Mouse (Mus musculus): ENCODE results near the gene Fabp2. TPM values are rescaled to one million over a fixed set of nuclear protein-coding genes. Genes with fewer than 3 reads are reported as not detected.

Fabp2 gene
- polyA plus RNA-seq, 1 experiment from 2014 or later = 0.34 TPM

DNA sequence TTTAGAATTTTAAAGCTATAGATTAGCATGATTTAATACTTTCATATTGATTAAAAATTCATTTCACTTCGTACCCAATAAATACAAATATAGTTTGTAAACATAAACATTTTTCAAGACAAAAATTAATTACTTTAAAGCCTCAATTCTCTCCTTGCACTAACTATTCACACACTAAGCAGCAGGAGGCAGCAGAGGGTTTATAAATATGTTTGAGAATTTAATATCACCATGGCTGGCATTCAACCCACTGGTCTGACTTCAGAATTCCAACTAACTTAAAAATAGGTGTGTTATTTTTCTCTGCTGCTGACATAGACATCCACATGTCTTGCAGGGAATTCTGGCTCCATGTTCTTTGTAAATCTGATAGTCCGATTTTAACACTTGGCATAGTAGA, 44.3 kb downstream of the Fabp2 start:
- Histone ChIP-seq H3K27me3 (ENCODE audit: insufficient read depth, low read length) (no peaks in the 10 kb centered on the region), H3K36me3 (ENCODE audit: insufficient read depth, low read length) (peaks cover 7% of the 10 kb centered on the region; the same call in 1 of the 2 replicates), H3K9ac (replicated peaks; ENCODE audit: low read length) (no peak overlapping the region), H3K4me1 (ENCODE audit: insufficient read depth, low read length) (no peaks in the 10 kb centered on the region), H3K27ac (ENCODE audit: low read length) (no peak overlapping the region), H3K4me2 (replicated peaks; ENCODE audit: low read depth, low read length) (no peak overlapping the region), H3K4me3 (ENCODE audit: low read length) (no peak overlapping the region), H3K9me3 (ENCODE audit: low read length) (no peaks in the 10 kb centered on the region)
- no peak for ATAC-seq (ENCODE audit: low FRiP score, low TSS enrichment)
- WGBS = 77% methylated on average over 2 of the region's 2 CpGs

DNA sequence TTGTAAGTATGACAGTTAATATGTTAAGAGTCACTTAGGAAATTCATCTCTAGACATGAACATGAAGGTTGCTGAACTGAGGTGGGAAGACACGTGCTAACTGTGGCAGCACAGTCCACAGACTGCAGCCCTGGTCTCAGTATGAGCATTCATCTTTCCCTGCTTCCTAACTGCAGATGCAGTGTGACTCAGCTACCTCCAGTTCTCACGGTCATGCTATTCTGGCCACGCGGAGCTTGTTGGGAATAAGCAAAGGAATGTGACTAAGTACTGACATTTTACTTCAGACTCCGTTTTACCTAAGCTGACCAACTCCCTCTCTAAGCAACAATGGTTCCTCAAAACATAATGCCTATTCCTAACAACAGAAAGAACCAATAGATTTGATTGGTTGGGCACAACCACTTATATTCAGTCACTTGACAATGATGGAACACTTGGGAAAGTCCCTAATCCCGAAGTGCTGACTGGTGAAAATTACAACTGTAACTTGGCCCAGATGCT, 48.6 kb downstream of the Fabp2 start:
- H3K27ac ChIP-seq (ENCODE audit: low read length) = no peak overlapping the region
- H3K9ac ChIP-seq (replicated peaks; ENCODE audit: low read length) = no peak overlapping the region
- H3K36me3 ChIP-seq (ENCODE audit: insufficient read depth, low read length) = 0 out of 2 replicates have a peak, but pooled peaks cover 4% of the 10 kb centered on the region
- H3K4me1 ChIP-seq (ENCODE audit: insufficient read depth, low read length) = no peaks in the 10 kb centered on the region
- H3K9me3 ChIP-seq (ENCODE audit: low read length) = no peaks in the 10 kb centered on the region
- H3K4me3 ChIP-seq (ENCODE audit: low read length) = no peak overlapping the region
- ATAC-seq (ENCODE audit: low FRiP score, low TSS enrichment) = no peak
- H3K4me2 ChIP-seq (replicated peaks; ENCODE audit: low read depth, low read length) = no peak overlapping the region
- H3K27me3 ChIP-seq (ENCODE audit: insufficient read depth, low read length) = no peaks in the 10 kb centered on the region
- WGBS = 70% methylated on average over 6 of the region's 6 CpGs

Other genes with a start within 250 kb of the Fabp2 start
- gene Pde5a, start 166.1 kb upstream of the Fabp2 start, polyA plus RNA-seq (2015; fragmentation: Nextera tagmentation; extraction: Ambion mirVana) = 3.5 TPM in 2 replicates
- gene Gm10959, start 24.3 kb downstream of the Fabp2 start, polyA plus RNA-seq (2015; fragmentation: Nextera tagmentation; extraction: Ambion mirVana) = not detected in 2 replicates
- gene 1810037I17Rik, start 29.1 kb downstream of the Fabp2 start, polyA plus RNA-seq (2015; fragmentation: Nextera tagmentation; extraction: Ambion mirVana) = 85.2 and 87.2 TPM in 2 replicates
- gene Usp53, start 89.4 kb downstream of the Fabp2 start, polyA plus RNA-seq (2015; fragmentation: Nextera tagmentation; extraction: Ambion mirVana) = 10.3 and 14.4 TPM in 2 replicates
- 0.99 and 1.3 TPM in 2 replicates for gene Myoz2, start 139.9 kb downstream of the Fabp2 start, polyA plus RNA-seq (2015; fragmentation: Nextera tagmentation; extraction: Ambion mirVana)

Data from kidney, embryonic 16.5 days (tissue).